In the genomic region with DNA sequence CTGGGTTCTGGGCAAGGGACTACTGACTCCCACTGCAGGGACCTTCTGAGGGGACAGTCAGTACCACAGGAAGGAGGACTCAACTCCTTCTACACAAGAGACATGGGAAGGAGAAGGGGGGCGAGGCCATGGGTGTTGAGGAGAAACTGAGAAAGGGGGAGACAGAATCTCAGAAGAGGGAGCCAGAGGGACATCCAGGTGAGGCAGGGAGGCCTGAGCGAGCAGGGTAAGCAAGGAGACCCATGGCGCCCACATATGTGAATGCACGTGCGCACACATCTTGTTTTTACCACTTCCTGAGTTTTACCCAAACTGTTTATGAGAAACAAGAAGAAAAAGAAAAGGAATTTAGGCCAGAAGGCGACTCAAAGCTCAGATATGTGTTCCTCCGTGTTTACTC, we compare ENCODE assay signal across 29 mouse cellular contexts. TPM values are rescaled to one million over a fixed set of nuclear protein-coding genes. Genes with fewer than 3 reads are reported as not detected.
DNase-seq lines count a peak whose midpoint lies in the region; ATAC-seq and TF ChIP-seq lines count a peak whose summit lies in the region.
"Had no signal": no experiment of that assay in that cellular context is flagged by ENCODE, and none has a peak within 500 bp of the region (broad histone marks: within the 10 kb centered on the region; RNA-seq: fewer than 3 reads in every experiment).

No protein-coding gene starts in this region.

- no peaks in the 10 kb centered on the region for H3K27me3 ChIP-seq in splenic B cell, adult 2 months (ENCODE audit: control insufficient read depth, insufficient read depth, low read length, poor library complexity, severe bottlenecking)
- H3K27me3 ChIP-seq: CH12.LX; hindbrain, embryonic 12.5 days; lung, embryonic 15.5 days had no signal

- ATAC-seq in CD4-positive, CD25-positive, alpha-beta regulatory T cell, adult 4 months: no peak
- ATAC-seq: forebrain, embryonic 16.5 days had no signal

- DNase-seq in CD4-positive, CD25-positive, alpha-beta regulatory T cell, adult 2 months (ENCODE audit: low read depth, low spot score): peak; percentile 42
- peak; percentile 32 for DNase-seq in splenic B cell, adult 2 months (ENCODE audit: low read depth, low spot score)
- DNase-seq in thymus, postnatal 36 days: peak; percentile 57 to 71
- no peak for DNase-seq in retina, postnatal 1 day
- no peak for DNase-seq in left cerebral cortex, postnatal 25 days (ENCODE audit: low spot score in 2 of 2)
- DNase-seq in kidney, adult 9 months: no peak
- DNase-seq: cerebellum, postnatal 10 days; heart, postnatal 14 days; kidney, adult 8-10 months; kidney, postnatal 36 days; spleen, adult 18-20 months had no signal

- no peak for TF ChIP-seq POLR2A in bone marrow, adult 2 months (IDR thresholded peaks at IDR 0.05; ENCODE audit: borderline replicate concordance, control insufficient read depth, low read depth, low read length)

- WGBS in bone marrow, adult 2 months: 43% methylated on average over 7 of the region's 7 CpGs

- H3K4me1 ChIP-seq in bone marrow, adult 2 months (ENCODE audit: control insufficient read depth, insufficient read depth, low read length): peaks cover 11% of the 10 kb centered on the region
- H3K4me1 ChIP-seq: midbrain, embryonic 12.5 days had no signal

- H3K27ac ChIP-seq in bone marrow, adult 2 months (ENCODE audit: control insufficient read depth, insufficient read depth, low read depth, low read length, poor library complexity): peak overlapping the region; percentile 16; the same call in 1 of the 2 replicates
- H3K27ac ChIP-seq: heart, embryonic 10.5 days; hindbrain, embryonic 12.5 days; left cerebral cortex, adult 2 months; liver, embryonic 14.5 days; lung, embryonic 15.5 days; midbrain, embryonic 12.5 days had no signal

- H3K4me3 ChIP-seq in bone marrow, adult 2 months (replicated peaks; ENCODE audit: control insufficient read depth, low read depth, low read length): no peak overlapping the region
- H3K4me3 ChIP-seq: heart, embryonic 10.5 days; hindbrain, embryonic 12.5 days; left cerebral cortex, adult 2 months; lung, embryonic 15.5 days; midbrain, embryonic 12.5 days had no signal

- intact Hi-C loops in left cerebral cortex, postnatal 25 days (cut with DNase I): no loop called here

- no peak for TF ChIP-seq CTCF in bone marrow, adult 2 months (IDR thresholded peaks at IDR 0.05; ENCODE audit: control insufficient read depth, insufficient read depth, low read length)

- H3K36me3 ChIP-seq in splenic B cell, adult 2 months (ENCODE audit: control insufficient read depth, insufficient read depth, low read length, poor library complexity, severe bottlenecking): peaks cover 9% of the 10 kb centered on the region
- H3K36me3 ChIP-seq: heart, embryonic 10.5 days; hindbrain, embryonic 12.5 days; lung, embryonic 15.5 days; midbrain, embryonic 12.5 days had no signal

RNA-seq across cellular contexts. Expression of gene Cd79b, which starts 3.2 kb away (rescaled TPM):
- 10 to 100 TPM; 44.8 to 77.1 TPM for polyA plus RNA-seq in CD4-positive, CD25-positive, alpha-beta regulatory T cell, adult 4 months (2017; shearing (Covaris generic))
- 130 and 270 TPM in 2 replicates for polyA plus RNA-seq in bone marrow, adult 2 months (2011; ENCODE audit: insufficient read depth, insufficient read length, low replicate concordance, missing spikeins)
- under 1 TPM in 1 of 2 experiments, not detected in 1; 0.32 TPM for total RNA-seq in left cerebral cortex, postnatal 25 days (2021)
- total RNA-seq: left cerebral cortex, adult 2 months had no signal

RNA-seq across cellular contexts. Expression of gene Gh, which starts 16.1 kb away (rescaled TPM):
- not detected for polyA plus RNA-seq in CD4-positive, CD25-positive, alpha-beta regulatory T cell, adult 4 months (2017; shearing (Covaris generic))
- polyA plus RNA-seq in bone marrow, adult 2 months (2011; ENCODE audit: insufficient read depth, insufficient read length, low replicate concordance, missing spikeins): not detected in 2 replicates
- not detected for total RNA-seq in left cerebral cortex, postnatal 25 days (2021)
- total RNA-seq: adrenal gland, adult 18-20 months; gastrocnemius, postnatal 4 days; heart, postnatal 14 days; left cerebral cortex, adult 2 months; MEL had no signal
- polyA plus RNA-seq: embryonic facial prominence, embryonic 14.5 days; forebrain, embryonic 16.5 days; heart, embryonic 10.5 days; hindbrain, embryonic 12.5 days; limb, embryonic 14.5 days; liver, embryonic 14.5 days; lung, embryonic 15.5 days; macrophage; midbrain, embryonic 12.5 days; neural tube, embryonic 14.5 days; stomach, embryonic 16.5 days had no signal

RNA-seq across cellular contexts. Expression of gene Scn4a, which starts 35.3 kb away (rescaled TPM):
- under 1 TPM in 1 of 2 experiments, not detected in 1; 0.14 TPM for polyA plus RNA-seq in CD4-positive, CD25-positive, alpha-beta regulatory T cell, adult 4 months (2017; shearing (Covaris generic))
- 0.63 and 1.6 TPM in 2 replicates for polyA plus RNA-seq in bone marrow, adult 2 months (2011; ENCODE audit: insufficient read depth, insufficient read length, low replicate concordance, missing spikeins)
- total RNA-seq in left cerebral cortex, postnatal 25 days (2021): not detected
- total RNA-seq: left cerebral cortex, adult 2 months had no signal
- polyA plus RNA-seq: hindbrain, embryonic 12.5 days; midbrain, embryonic 12.5 days; neural tube, embryonic 14.5 days had no signal

RNA-seq across cellular contexts. Expression of gene Tcam1, which starts 41.3 kb away (rescaled TPM):
- polyA plus RNA-seq in CD4-positive, CD25-positive, alpha-beta regulatory T cell, adult 4 months (2017; shearing (Covaris generic)): under 1 TPM; 0.39 TPM
- not detected in 2 replicates for polyA plus RNA-seq in bone marrow, adult 2 months (2011; ENCODE audit: insufficient read depth, insufficient read length, low replicate concordance, missing spikeins)
- total RNA-seq in left cerebral cortex, postnatal 25 days (2021): under 1 TPM; 0.18 to 0.34 TPM
- total RNA-seq: left cerebral cortex, adult 2 months had no signal
- polyA plus RNA-seq: neural tube, embryonic 14.5 days had no signal

RNA-seq across cellular contexts. Expression of gene Smarcd2, which starts 45.0 kb away (rescaled TPM):
- 10 to 100 TPM; 12.3 to 23.7 TPM for polyA plus RNA-seq in CD4-positive, CD25-positive, alpha-beta regulatory T cell, adult 4 months (2017; shearing (Covaris generic))
- 52.2 and 76.9 TPM in 2 replicates for polyA plus RNA-seq in bone marrow, adult 2 months (2011; ENCODE audit: insufficient read depth, insufficient read length, low replicate concordance, missing spikeins)
- 10 to 100 TPM; 13.2 to 15.8 TPM for total RNA-seq in left cerebral cortex, postnatal 25 days (2021)

Comparison
In these comparisons a context has a peak if more than half of its experiments do, and no peak if none do; other contexts are left out.
1. DNase-seq: peak in CD4-positive, CD25-positive, alpha-beta regulatory T cell, adult 2 months (single experiment), splenic B cell, adult 2 months (single experiment) and thymus, postnatal 36 days (2 of 2); none in retina, postnatal 1 day (single experiment), left cerebral cortex, postnatal 25 days (0 of 2) and kidney, adult 9 months (single experiment).